ENCODE assay signal across 15 mouse cellular contexts in genomic region chr7:83203311-83204012, GRCm38 (mm10).
DNase-seq lines count a peak whose midpoint lies in the region; ATAC-seq and TF ChIP-seq lines count a peak whose summit lies in the region.
"Had no signal": no experiment of that assay in that cellular context is flagged by ENCODE, and none has a peak within 500 bp of the region (broad histone marks: within the 10 kb centered on the region; RNA-seq: fewer than 3 reads in every experiment).

No protein-coding gene starts in this region.

- no peaks in the 10 kb centered on the region for H3K27me3 ChIP-seq in hindbrain, embryonic 13.5 days
- H3K27me3 ChIP-seq in midbrain, postnatal 0 days (ENCODE audit: insufficient read depth, low read length) = no peaks in the 10 kb centered on the region
- H3K27me3 ChIP-seq in liver, embryonic 11.5 days (replicated peaks; ENCODE audit: control insufficient read depth, insufficient read depth, low read length) = no peaks in the 10 kb centered on the region
- H3K27me3 ChIP-seq: embryonic facial prominence, embryonic 12.5 days; neural tube, embryonic 12.5 days had no signal

- peak overlapping the region; percentile 77; the same call in 1 of the 2 replicates for H3K27ac ChIP-seq in layer of hippocampus, adult 2 months
- H3K27ac ChIP-seq in hindbrain, embryonic 13.5 days = peak overlapping the region; percentile 96
- no peak overlapping the region for H3K27ac ChIP-seq in midbrain, postnatal 0 days (ENCODE audit: low read depth, low read length)
- H3K27ac ChIP-seq in left cerebral cortex, adult 2 months = no peak overlapping the region
- no peak overlapping the region for H3K27ac ChIP-seq in liver, embryonic 11.5 days (ENCODE audit: low read depth, low read length)
- H3K27ac ChIP-seq: embryonic facial prominence, embryonic 12.5 days; kidney, postnatal 0 days; liver, embryonic 14.5 days; macrophage had no signal

- H3K4me1 ChIP-seq in hindbrain, embryonic 13.5 days (replicated peaks) = peaks cover 56% of the 10 kb centered on the region
- H3K4me1 ChIP-seq in midbrain, postnatal 0 days (ENCODE audit: insufficient read depth, low read length) = peaks cover 24% of the 10 kb centered on the region
- no peaks in the 10 kb centered on the region; the same call in 1 of the 2 replicates for H3K4me1 ChIP-seq in liver, embryonic 11.5 days (replicated peaks; ENCODE audit: control insufficient read depth, insufficient read depth, low read length)

- intact Hi-C loops in left cerebral cortex, adult 2 months (cut with DNase I) = loop anchor here (5.0 to 10.0 kb wide), 3 partner anchors 281 to 489 kb away; no protein-coding TSS in a partner anchor

- H3K9me3 ChIP-seq in hindbrain, embryonic 13.5 days = no peaks in the 10 kb centered on the region
- H3K9me3 ChIP-seq in midbrain, postnatal 0 days (ENCODE audit: low read length) = no peaks in the 10 kb centered on the region
- no peaks in the 10 kb centered on the region for H3K9me3 ChIP-seq in liver, embryonic 11.5 days (ENCODE audit: control insufficient read depth, low read length)
- H3K9me3 ChIP-seq: embryonic facial prominence, embryonic 12.5 days; G1E; neural tube, embryonic 12.5 days had no signal

- no peak for TF ChIP-seq CTCF in layer of hippocampus, adult 2 months (conservative IDR thresholded peaks at IDR 0.05)
- TF ChIP-seq CTCF in midbrain, postnatal 0 days (IDR thresholded peaks at IDR 0.05) = no peak
- no peak for TF ChIP-seq CTCF in left cerebral cortex, adult 2 months (IDR thresholded peaks at IDR 0.05)

- 63% methylated on average over 10 of the region's 10 CpGs for WGBS in hindbrain, embryonic 13.5 days
- 64% methylated on average over 10 of the region's 10 CpGs for WGBS in midbrain, postnatal 0 days
- 75% methylated on average over 10 of the region's 10 CpGs for WGBS in liver, embryonic 11.5 days

- no peaks in the 10 kb centered on the region for H3K36me3 ChIP-seq in hindbrain, embryonic 13.5 days
- H3K36me3 ChIP-seq in midbrain, postnatal 0 days (ENCODE audit: insufficient read depth, low read length) = no peaks in the 10 kb centered on the region
- no peaks in the 10 kb centered on the region for H3K36me3 ChIP-seq in liver, embryonic 11.5 days (ENCODE audit: control insufficient read depth, insufficient read depth, low read length)
- H3K36me3 ChIP-seq: embryonic facial prominence, embryonic 12.5 days; G1E; neural tube, embryonic 12.5 days had no signal

- H3K4me3 ChIP-seq in layer of hippocampus, adult 2 months = no peak overlapping the region
- no peak overlapping the region for H3K4me3 ChIP-seq in hindbrain, embryonic 13.5 days
- H3K4me3 ChIP-seq in midbrain, postnatal 0 days (ENCODE audit: low read depth, low read length) = no peak overlapping the region
- H3K4me3 ChIP-seq in left cerebral cortex, adult 2 months = no peak overlapping the region
- H3K4me3 ChIP-seq in liver, embryonic 11.5 days (ENCODE audit: low read depth, low read length) = no peak overlapping the region
- H3K4me3 ChIP-seq: embryonic facial prominence, embryonic 12.5 days; neural tube, embryonic 12.5 days had no signal

- peak; percentile 12 for ATAC-seq in hindbrain, embryonic 13.5 days (ENCODE audit: low FRiP score)
- no peak for ATAC-seq in midbrain, postnatal 0 days (ENCODE audit: low FRiP score)
- no peak for ATAC-seq in liver, embryonic 11.5 days (replicated peaks; ENCODE audit: low FRiP score)

- H3K4me2 ChIP-seq in hindbrain, embryonic 13.5 days = no peak overlapping the region
- no peak overlapping the region for H3K4me2 ChIP-seq in midbrain, postnatal 0 days (ENCODE audit: low read depth, low read length, poor library complexity, severe bottlenecking)
- H3K4me2 ChIP-seq in liver, embryonic 11.5 days = no peak overlapping the region
- H3K4me2 ChIP-seq: embryonic facial prominence, embryonic 12.5 days; neural tube, embryonic 12.5 days had no signal

- 0 out of 2 replicates have a peak overlapping the region, but pooled peaks have one; percentile 56 for H3K9ac ChIP-seq in hindbrain, embryonic 13.5 days
- H3K9ac ChIP-seq in midbrain, postnatal 0 days (replicated peaks; ENCODE audit: low read length, poor library complexity, severe bottlenecking) = no peak overlapping the region
- H3K9ac ChIP-seq in liver, embryonic 11.5 days (ENCODE audit: low read depth, low read length) = no peak overlapping the region
- H3K9ac ChIP-seq: embryonic facial prominence, embryonic 12.5 days; liver, embryonic 14.5 days; neural tube, embryonic 12.5 days had no signal

- DNase-seq in layer of hippocampus, adult 2 months (ENCODE audit: low spot score in 2 of 2) = no peak
- no peak for DNase-seq in layer of hippocampus, postnatal 14 days (ENCODE audit: low spot score in 2 of 2)
- peak; percentile 30 to 48 for DNase-seq in cerebellum, postnatal 36 days
- DNase-seq in midbrain, postnatal 0 days (ENCODE audit: low spot score) = peak; percentile 75
- DNase-seq in adrenal gland, adult 8-10 months = no peak
- DNase-seq in left cerebral cortex, adult 2 months (ENCODE audit: extremely low spot score in 1 of 2, low spot score in 2 of 2) = no peak
- DNase-seq in liver, embryonic 11.5 days (ENCODE audit: low spot score) = no peak
- DNase-seq: thymus, postnatal 36 days had no signal

Comparison
In these comparisons a context has a peak if more than half of its experiments do, and no peak if none do; other contexts are left out.
1. DNase-seq: peak in cerebellum, postnatal 36 days (2 of 2) and midbrain, postnatal 0 days (single experiment); none in layer of hippocampus, adult 2 months (0 of 2), layer of hippocampus, postnatal 14 days (0 of 2), adrenal gland, adult 8-10 months (single experiment), left cerebral cortex, adult 2 months (0 of 2) and liver, embryonic 11.5 days (single experiment).
2. H3K27ac ChIP-seq: peak in layer of hippocampus, adult 2 months (single experiment) and hindbrain, embryonic 13.5 days (single experiment); none in midbrain, postnatal 0 days (single experiment), left cerebral cortex, adult 2 months (single experiment) and liver, embryonic 11.5 days (single experiment).